Mouse (Mus musculus) ES-E14 (cell line): ENCODE results near the gene Kif5c.

Source experiments
- CHD2 ChIP-seq: IDR thresholded peaks from 2 replicates; pipeline ENCODE4 v1.6.1; 2014; ENCODE audit warnings: mild to moderate bottlenecking, low read depth, low read length, inconsistent platforms
- HCFC1 ChIP-seq: IDR thresholded peaks from 2 replicates; pipeline ENCODE4 v1.6.1; 2012; ENCODE audit warnings: low read length, inconsistent platforms, borderline replicate concordance; ENCODE audit not compliant: insufficient read depth
- MAFK ChIP-seq: IDR thresholded peaks from 2 replicates; pipeline ENCODE4 v1.6.1; 2014; ENCODE audit warnings: mild to moderate bottlenecking, low read depth, low read length, inconsistent platforms; ENCODE audit not compliant: insufficient read depth
- ZC3H11A ChIP-seq: IDR thresholded peaks from 2 replicates; pipeline ENCODE4 v1.6.1; 2012; ENCODE audit warnings: low read depth, mild to moderate bottlenecking, inconsistent platforms, low read length, borderline replicate concordance

GRCm38 (mm10) chr2:49811420-49811819 lies 192.3 kb downstream of the Kif5c start:
- TF ChIP-seq ZC3H11A (no peak), HCFC1 (no peak), CHD2 (no peak), MAFK (no peak)
